Mouse (Mus musculus) thymus, adult 2 months (tissue): ENCODE results near the gene Olfr550.

Source experiments
- CTCF ChIP-seq: fragments of 200-500 bp; IDR thresholded peaks from 2 replicates; pipeline ENCODE4 v1.5.1; 2012; ENCODE audit warnings: mild to moderate bottlenecking, control low read depth, low read length, moderate library complexity, borderline replicate concordance; ENCODE audit not compliant: control insufficient read depth, poor library complexity, insufficient read depth; ENCODE audit errors: extremely low read depth
- POLR2A ChIP-seq: fragments of 200-500 bp; IDR thresholded peaks from 2 replicates; pipeline ENCODE4 v1.6.1; 2012; ENCODE audit warnings: mild to moderate bottlenecking, low read length, control low read depth, moderate library complexity; ENCODE audit not compliant: control insufficient read depth, poor library complexity, insufficient read depth; ENCODE audit errors: extremely low read depth

DNA sequence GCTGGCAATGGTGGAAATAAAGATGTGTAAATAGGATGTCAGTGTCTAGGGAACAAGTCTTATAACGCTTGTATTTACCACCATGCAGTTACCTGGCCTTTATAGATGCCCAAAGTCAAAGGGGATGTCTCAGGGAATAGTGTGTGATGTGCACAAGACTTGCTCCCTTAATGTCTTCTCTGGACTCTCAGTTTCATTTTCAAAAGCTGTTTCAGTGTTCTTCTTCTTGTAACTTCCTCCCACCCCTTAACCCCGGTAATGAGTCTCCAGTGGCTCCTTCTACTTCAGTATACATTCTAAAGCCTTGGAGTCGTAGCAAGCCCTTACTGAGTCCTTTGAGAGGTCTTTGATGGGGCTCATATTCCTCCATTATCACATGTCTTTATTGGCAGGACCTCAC, 18.0 kb upstream of the Olfr550 start:
- TF ChIP-seq CTCF (no peak), POLR2A (no peak)
